Mouse (Mus musculus) stomach, embryonic 15.5 days (tissue): ENCODE measurements around the gene D17H6S53E. TPM values are rescaled to one million over a fixed set of nuclear protein-coding genes. Genes with fewer than 3 reads are reported as not detected.

Experiments used
- ATAC-seq: fragments of 200-750 bp; cut with Nextera tagmentation; 2 replicates; pipeline ENCODE4 v1.8.0; 2017; ENCODE audit warnings: low read depth, moderate number of reproducible peaks, moderate TSS enrichment; ENCODE audit not compliant: insufficient read depth, low FRiP score
- H3K27ac ChIP-seq: fragments of 300-500 bp; sonication (generic); 2 replicates; pipeline ENCODE4 v1.5.1; 2015; ENCODE audit warnings: mild to moderate bottlenecking, inconsistent platforms
- H3K27me3 ChIP-seq: fragments of 300-500 bp; sonication (generic); replicated peaks from 2 replicates; pipeline ENCODE4 v1.6.1; 2015; ENCODE audit warnings: inconsistent platforms
- H3K36me3 ChIP-seq: fragments of 300-500 bp; sonication (generic); 2 replicates; pipeline ENCODE4 v1.6.1; 2015; ENCODE audit warnings: inconsistent platforms
- H3K4me1 ChIP-seq: fragments of 300-500 bp; sonication (generic); 2 replicates; pipeline ENCODE4 v1.6.1; 2015; ENCODE audit warnings: inconsistent platforms
- H3K4me2 ChIP-seq: fragments of 300-500 bp; sonication (generic); 2 replicates; pipeline ENCODE4 v1.6.1; 2015; ENCODE audit warnings: mild to moderate bottlenecking, inconsistent platforms
- H3K4me3 ChIP-seq: fragments of 300-500 bp; sonication (generic); replicated peaks from 2 replicates; pipeline ENCODE4 v1.5.1; 2015; ENCODE audit warnings: inconsistent platforms
- H3K9ac ChIP-seq: fragments of 300-500 bp; sonication (generic); 2 replicates; pipeline ENCODE4 v1.6.1; 2015; ENCODE audit warnings: inconsistent platforms
- H3K9me3 ChIP-seq: fragments of 300-500 bp; sonication (generic); 2 replicates; pipeline ENCODE4 v1.6.1; 2016; ENCODE audit warnings: inconsistent platforms
- WGBS: fragments of 180-500 bp; shearing (Covaris S2); methylation state at CpG from one replicate; pipeline ENCODE4 v1.1.7; 2015; 5-methylcytosine and 5-hydroxymethylcytosine counted together
- polyA plus RNA-seq: library from polyadenylated mRNA; unstranded; fragments of >200 nt; fragmentation: Nextera tagmentation; extraction: Ambion mirVana; gene quantifications from 2 replicates; pipeline ENCODE4 v1.2.1, GENCODE M21; 2015

D17H6S53E gene
- polyA plus RNA-seq, 1 experiment from 2014 or later, result 12.2 TPM

DNA sequence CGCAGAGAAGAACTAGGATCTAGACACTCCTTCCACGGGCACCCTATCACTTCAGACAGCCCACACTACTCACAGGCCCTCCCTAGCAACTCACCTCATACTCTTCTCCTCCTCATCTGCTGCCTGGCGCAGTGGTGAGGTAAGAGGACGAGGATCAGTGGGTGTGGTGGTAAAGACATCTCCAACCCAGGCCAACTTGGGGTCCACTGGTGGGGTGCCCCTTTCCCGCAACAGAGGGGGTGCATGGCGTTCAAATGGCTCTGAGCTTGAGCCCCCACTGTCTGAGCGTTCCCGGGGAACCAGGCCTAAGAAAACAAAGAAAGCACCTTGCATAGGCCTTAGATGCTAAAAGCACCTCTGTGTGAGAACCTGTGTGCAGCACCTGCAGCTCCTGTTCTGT is 31.1 kb downstream of the D17H6S53E start:
- no peak overlapping the region for H3K4me3 ChIP-seq

DNA sequence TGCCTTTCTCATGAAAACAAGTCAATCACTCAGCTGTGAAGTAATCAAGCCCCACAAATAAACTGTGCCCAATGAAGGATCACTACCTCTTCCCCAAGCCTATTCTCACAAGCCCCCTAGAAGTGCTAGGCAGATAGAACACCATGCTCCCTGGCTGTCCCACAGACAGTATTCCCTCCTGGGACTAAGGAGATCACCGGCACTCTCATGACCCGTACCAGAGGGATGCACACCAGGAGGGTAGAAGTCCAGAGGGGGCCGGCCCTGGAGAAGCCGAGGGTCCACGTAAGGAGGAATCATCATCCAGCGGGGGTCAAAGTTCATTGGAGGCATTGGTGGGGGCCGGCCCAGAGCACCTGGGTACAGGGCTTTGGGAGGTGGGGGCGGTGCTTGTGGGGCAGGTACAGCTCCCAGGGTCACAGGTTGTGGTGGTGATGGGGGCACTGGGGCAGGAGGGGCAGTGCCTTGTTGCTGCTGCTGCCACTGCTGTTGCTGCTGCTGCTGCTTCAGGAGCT is 31.5 kb downstream of the D17H6S53E start:
- H3K27me3 ChIP-seq, result no peaks in the 10 kb centered on the region
- H3K4me3 ChIP-seq, result no peak overlapping the region
- H3K9me3 ChIP-seq, result no peaks in the 10 kb centered on the region
- H3K27ac ChIP-seq, result no peak overlapping the region
- 90% methylated on average over 8 of the region's 8 CpGs for WGBS
- H3K9ac ChIP-seq, result no peak overlapping the region
- H3K4me1 ChIP-seq, result peaks cover 4% of the 10 kb centered on the region
- ATAC-seq, result no peak
- no peak overlapping the region for H3K4me2 ChIP-seq
- peaks cover 93% of the 10 kb centered on the region for H3K36me3 ChIP-seq

More for the DNA sequence above, 31.1 kb downstream of the D17H6S53E start:
- H3K4me2 ChIP-seq, result no peak overlapping the region
- H3K27ac ChIP-seq, result no peak overlapping the region
- ATAC-seq, result no peak
- H3K4me1 ChIP-seq, result no peaks in the 10 kb centered on the region
- H3K9me3 ChIP-seq, result no peaks in the 10 kb centered on the region
- no peak overlapping the region for H3K9ac ChIP-seq
- H3K36me3 ChIP-seq, result peaks cover 98% of the 10 kb centered on the region
- 84% methylated on average over 8 of the region's 8 CpGs for WGBS
- no peaks in the 10 kb centered on the region for H3K27me3 ChIP-seq

DNA sequence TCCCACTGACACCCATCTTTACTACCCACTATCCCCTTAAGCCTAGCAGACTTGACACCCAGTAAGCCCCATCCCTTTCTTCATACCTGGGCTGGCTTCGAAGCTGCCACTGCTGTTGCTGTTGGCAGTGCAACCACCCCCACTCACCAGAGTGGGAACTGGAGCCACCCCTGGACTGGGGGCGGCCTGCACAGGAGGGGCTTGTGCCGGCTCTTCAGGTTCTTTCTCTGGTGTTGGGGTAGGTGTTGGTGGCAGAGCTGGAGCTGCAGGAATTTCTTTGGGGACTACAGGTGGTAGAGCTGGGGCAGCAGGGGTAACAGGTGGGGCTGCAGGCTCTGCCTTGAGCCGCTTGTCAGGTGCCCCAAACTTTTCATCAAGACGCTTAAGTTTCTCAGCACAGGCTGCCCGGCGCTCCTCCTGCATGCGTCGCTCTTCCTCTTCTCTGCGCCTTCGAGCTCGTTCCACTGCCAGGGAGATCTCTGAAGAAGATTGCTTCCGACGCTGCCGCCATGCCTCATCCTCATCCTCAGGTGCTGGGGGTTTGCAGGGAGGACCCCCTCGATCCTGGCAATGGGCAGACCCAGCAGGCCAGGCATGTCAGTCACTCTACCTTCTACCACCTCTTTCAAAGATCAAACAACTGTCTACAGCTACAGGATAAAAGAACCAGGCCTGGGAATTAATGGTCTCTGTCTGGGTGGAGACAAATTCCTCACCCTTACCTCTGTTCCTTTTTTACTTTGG is 32.8 kb downstream of the D17H6S53E start:
- H3K9ac ChIP-seq, result no peak overlapping the region
- no peaks in the 10 kb centered on the region for H3K9me3 ChIP-seq
- WGBS, result 92% methylated on average over 16 of the region's 16 CpGs
- no peak overlapping the region for H3K4me3 ChIP-seq
- peaks cover 4% of the 10 kb centered on the region for H3K4me1 ChIP-seq
- peaks cover 80% of the 10 kb centered on the region for H3K36me3 ChIP-seq
- no peak for ATAC-seq
- H3K27ac ChIP-seq, result no peak overlapping the region
- no peaks in the 10 kb centered on the region for H3K27me3 ChIP-seq
- no peak overlapping the region for H3K4me2 ChIP-seq

DNA sequence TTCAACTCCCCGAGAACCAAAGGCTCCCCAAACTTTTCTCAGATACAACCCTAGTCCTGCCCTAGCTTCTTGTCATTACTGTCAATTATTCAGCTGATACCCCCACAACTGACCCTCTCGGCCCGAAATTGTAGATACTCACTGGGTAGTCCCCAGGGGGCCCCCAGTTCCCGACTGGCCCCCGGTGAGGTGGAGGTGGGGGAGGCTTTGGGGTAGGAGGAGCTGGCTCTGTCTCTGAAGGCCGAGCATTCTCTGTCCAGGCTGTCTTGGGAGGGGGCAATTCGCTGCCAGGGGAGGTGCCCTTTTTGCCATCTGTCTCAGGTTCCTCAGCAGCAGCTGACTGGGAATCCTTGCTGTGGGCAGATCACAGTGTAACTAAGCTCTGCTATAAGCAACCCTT is 33.5 kb downstream of the D17H6S53E start:
- Histone ChIP-seq H3K36me3 (peaks cover 74% of the 10 kb centered on the region), H3K9ac (no peak overlapping the region), H3K27me3 (no peaks in the 10 kb centered on the region), H3K4me2 (no peak overlapping the region), H3K9me3 (no peaks in the 10 kb centered on the region), H3K27ac (no peak overlapping the region), H3K4me3 (no peak overlapping the region), H3K4me1 (peaks cover 4% of the 10 kb centered on the region)
- 91% methylated on average over 7 of the region's 7 CpGs for WGBS
- ATAC-seq, result no peak

DNA sequence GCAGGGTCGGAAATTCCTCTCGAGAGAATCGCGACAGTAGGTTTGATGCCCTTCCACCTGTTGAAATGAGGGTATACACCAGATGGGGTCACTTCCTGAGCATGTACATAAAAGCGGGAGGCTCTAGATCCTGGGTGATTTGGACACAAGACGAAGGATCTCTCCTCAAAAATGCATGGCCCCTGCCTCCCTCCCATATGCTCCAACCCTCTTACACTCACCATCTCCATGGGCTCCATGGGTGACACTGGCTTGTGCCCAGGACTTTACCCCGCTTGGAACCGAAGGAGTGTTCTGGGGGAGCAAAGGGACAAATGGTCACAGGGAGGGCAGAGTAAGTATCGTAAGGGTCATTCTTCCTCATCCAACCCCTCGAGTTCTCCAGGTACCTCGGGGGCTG is 35.2 kb downstream of the D17H6S53E start:
- H3K27ac ChIP-seq, result no peak overlapping the region
- no peak overlapping the region for H3K4me3 ChIP-seq
- no peak overlapping the region for H3K9ac ChIP-seq
- no peaks in the 10 kb centered on the region for H3K27me3 ChIP-seq
- peaks cover 12% of the 10 kb centered on the region for H3K4me1 ChIP-seq
- ATAC-seq, result no peak
- peaks cover 56% of the 10 kb centered on the region for H3K36me3 ChIP-seq
- no peak overlapping the region for H3K4me2 ChIP-seq
- H3K9me3 ChIP-seq, result no peaks in the 10 kb centered on the region
- WGBS, result 78% methylated on average over 11 of the region's 11 CpGs

DNA sequence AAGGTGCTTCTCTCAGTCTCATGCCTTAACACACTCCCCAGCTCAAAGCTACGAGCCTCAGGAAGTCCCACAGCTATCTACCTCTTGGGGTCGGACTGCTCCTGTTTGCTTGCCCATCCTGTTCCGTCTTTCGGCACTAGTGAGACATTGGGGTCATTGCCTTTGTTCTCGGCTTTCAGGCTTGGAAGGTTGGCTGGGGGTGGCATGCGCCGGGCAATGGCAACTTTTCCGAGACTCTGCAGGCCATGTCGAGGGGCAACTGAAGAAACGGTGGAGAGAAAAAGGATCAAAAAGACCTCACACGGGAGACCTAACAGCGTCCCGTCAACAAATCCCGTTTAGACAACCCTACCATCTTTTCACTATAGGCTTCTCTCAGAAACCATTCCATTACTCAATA is 35.9 kb downstream of the D17H6S53E start:
- H3K9me3 ChIP-seq, result no peaks in the 10 kb centered on the region
- no peak overlapping the region for H3K27ac ChIP-seq
- ATAC-seq, result no peak
- peaks cover 49% of the 10 kb centered on the region for H3K36me3 ChIP-seq
- H3K4me2 ChIP-seq, result peak overlapping the region; percentile 76; the same call in 1 of the 2 replicates
- H3K4me1 ChIP-seq, result peaks cover 16% of the 10 kb centered on the region
- peak overlapping the region; percentile 100 for H3K4me3 ChIP-seq
- 61% methylated on average over 14 of the region's 14 CpGs for WGBS
- no peak overlapping the region for H3K9ac ChIP-seq
- no peaks in the 10 kb centered on the region for H3K27me3 ChIP-seq

DNA sequence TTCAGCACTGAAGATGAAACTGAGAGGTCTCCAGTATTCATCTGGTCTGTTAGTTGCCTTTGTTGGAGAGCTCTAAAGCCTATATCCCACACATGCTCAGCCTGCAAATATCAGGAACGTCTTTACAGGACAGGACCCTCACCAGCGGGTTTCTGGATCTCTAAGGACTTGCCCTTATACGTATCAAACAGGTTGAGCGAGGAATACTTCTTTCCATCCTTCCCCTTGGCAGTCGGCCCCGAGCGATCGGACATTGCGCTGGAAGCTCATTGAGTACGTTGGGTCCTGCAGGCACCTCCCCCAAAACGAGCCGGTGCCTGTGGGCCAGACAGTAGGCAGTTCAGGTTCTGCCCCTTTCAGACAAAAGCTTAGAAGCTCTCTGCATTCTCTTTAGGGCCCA is 36.6 kb downstream of the D17H6S53E start:
- WGBS, result 32% methylated on average over 12 of the region's 12 CpGs
- no peaks in the 10 kb centered on the region for H3K27me3 ChIP-seq
- peak overlapping the region; percentile 100 for H3K4me3 ChIP-seq
- no peaks in the 10 kb centered on the region for H3K9me3 ChIP-seq
- H3K4me2 ChIP-seq, result peak overlapping the region; percentile 76
- H3K36me3 ChIP-seq, result peaks cover 43% of the 10 kb centered on the region
- peak overlapping the region; percentile 100; the same call in 1 of the 2 replicates for H3K9ac ChIP-seq
- ATAC-seq, result no peak
- peaks cover 16% of the 10 kb centered on the region for H3K4me1 ChIP-seq
- peak overlapping the region; percentile 0; the same call in 1 of the 2 replicates for H3K27ac ChIP-seq

DNA sequence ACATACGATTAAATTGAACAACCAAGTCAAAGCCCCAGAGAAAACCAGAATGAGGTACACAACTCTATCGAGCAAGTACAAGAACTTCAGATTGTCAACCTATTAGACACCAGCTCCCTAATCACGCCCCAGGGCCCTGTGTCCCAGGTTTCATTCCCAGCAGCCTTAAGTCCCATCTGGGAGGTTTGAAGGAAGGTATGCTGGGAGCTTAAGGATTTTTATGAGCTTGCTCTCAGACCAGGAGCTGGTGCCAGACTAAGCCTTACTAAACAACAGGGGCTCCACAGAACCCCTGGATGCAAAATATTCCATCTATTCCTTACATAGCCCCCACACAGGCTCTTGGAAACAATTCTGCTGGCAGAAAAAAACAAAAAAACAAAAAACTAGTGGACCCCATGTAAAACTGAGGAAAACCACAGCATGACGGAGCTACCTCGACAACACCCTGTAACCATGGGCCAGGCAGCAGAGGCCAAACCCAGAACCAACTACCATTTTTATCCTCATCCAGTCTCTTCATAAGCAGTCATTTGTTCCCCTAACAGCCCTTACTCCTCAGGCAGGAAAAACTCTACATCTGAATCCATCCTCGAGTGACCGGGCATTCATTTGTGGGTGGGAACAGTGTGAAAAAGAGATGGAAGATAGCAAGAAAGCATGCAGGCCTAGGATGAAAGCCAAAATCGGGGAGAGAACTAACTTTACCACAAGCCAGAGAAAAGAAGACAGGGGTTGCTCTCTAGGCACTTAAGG is 37.3 kb downstream of the D17H6S53E start:
- 8% methylated on average over 8 of the region's 8 CpGs for WGBS
- Histone ChIP-seq H3K9me3 (no peaks in the 10 kb centered on the region), H3K4me2 (peak overlapping the region; percentile 76), H3K27me3 (no peaks in the 10 kb centered on the region), H3K27ac (peak overlapping the region; percentile 94), H3K4me3 (peak overlapping the region; percentile 100), H3K36me3 (peaks cover 35% of the 10 kb centered on the region), H3K9ac (peak overlapping the region; percentile 100), H3K4me1 (peaks cover 16% of the 10 kb centered on the region)
- no peak for ATAC-seq

DNA sequence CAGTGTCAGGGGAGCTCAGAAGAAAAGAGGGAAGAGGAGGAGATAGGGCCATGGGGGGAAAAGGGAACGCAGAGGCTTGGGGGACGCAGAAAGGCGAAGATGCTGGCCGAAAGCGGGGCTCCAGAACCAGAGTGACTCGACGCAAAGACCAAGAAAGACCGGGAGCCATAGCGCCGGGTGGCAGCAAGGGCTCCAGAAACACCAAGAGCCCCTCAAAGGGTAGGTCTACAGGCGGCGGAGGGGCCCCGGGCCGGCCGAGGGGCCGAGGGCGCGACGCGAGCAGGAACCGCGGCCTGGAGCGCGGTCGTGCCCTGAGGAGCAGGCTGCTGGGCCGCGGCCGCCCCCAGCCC is 38.0 kb downstream of the D17H6S53E start:
- Histone ChIP-seq H3K4me3 (peak overlapping the region; percentile 100), H3K9ac (peak overlapping the region; percentile 100), H3K4me2 (peak overlapping the region; percentile 76), H3K27me3 (no peaks in the 10 kb centered on the region), H3K4me1 (peaks cover 16% of the 10 kb centered on the region), H3K9me3 (no peaks in the 10 kb centered on the region), H3K27ac (peak overlapping the region; percentile 94), H3K36me3 (peaks cover 29% of the 10 kb centered on the region)
- under 1% methylated on average over 28 of the region's 28 CpGs for WGBS
- no peak for ATAC-seq

DNA sequence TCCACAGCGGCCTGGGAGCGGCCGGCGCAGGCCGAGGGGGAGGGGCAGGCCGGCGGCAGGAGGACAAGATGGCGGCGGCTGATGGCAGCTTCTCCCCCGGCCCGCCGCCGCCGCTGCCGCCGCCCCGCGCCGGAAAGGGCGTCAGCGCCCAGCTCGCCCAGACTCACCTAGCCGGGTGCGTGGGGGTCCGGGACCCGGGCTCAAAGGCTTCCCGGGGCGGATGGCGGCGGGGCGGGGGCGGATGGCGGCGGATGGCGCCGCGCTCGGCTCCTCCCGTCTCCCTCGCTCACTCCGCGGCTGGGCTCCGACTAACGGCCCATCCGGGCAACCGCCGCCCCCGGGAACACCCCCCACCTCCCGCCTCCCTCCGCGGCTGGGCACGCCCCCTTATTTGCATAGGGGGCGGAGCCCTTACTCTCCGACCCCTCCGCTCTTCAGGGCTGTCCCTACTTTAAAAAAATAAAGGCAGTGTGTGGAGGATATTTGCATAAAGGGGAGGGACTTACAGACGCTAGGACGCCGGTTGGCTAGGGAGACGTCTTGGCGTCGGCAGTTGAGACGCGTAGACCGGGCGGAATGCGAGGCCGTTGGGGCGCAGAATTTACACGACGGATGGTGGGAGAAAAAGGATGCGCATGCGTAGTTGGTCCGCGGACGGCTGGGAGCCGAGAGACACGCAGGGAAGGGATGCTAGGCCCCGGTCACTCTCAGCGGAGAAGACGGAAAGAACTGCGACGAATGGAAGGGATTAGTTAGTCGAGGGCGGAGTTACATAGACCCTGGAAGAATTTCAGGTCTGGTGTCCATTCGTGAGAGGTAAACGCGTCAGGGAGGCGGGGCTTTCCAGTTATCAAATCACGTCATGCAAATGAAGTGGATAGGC is 38.6 kb downstream of the D17H6S53E start, which contains the start of gene Prrc2a:
Gene Prrc2a (minus strand): TSS at position 330 of the 883 bp plus-strand sequence.
- peak within 1 kb of the TSS; percentile 76 for H3K4me2 ChIP-seq
- H3K36me3 ChIP-seq, result peaks cover 23% of the 10 kb centered on the region
- H3K9me3 ChIP-seq, result no peaks in the 10 kb centered on the region
- peaks cover 16% of the 10 kb centered on the region for H3K4me1 ChIP-seq
- ATAC-seq, result peak; percentile 97
- H3K4me3 ChIP-seq, result peak within 1 kb of the TSS; percentile 100
- peak within 1 kb of the TSS; percentile 100 for H3K9ac ChIP-seq
- H3K27me3 ChIP-seq, result no peaks in the 10 kb centered on the region
- under 1% methylated on average over 73 of the region's 89 CpGs for WGBS
- peak within 1 kb of the TSS; percentile 100 for H3K27ac ChIP-seq

DNA sequence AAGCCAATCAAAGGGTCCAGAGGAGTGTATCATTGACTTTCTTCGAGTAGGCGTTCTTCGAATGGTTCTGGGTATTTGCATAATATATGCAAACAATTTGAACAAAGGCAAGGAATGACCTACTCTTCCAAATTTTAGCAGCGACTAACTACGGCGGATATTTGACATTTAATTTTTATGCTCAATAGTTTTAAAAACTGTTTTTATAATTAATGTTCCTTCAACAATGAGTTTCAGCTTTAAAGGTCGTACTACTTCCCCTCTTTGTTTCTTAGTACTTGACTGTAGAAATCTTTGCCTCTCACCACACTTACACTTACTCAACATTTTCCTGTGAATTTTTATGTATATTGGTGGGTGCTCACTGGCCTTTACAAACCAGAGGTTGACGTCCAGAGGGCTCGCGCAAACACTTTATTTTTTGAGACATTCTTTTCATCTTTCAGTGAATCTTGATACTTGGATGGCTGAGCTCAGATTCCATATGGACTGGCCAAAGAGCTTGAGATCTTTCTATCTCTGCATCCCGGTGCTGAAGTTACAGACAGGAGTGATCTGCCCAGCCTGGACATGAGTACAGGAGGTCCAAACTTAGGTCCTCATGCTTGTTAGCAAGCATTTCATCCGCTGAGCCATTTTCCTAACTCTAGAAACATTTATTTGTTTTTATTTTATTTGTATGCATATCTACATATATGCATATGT is 39.4 kb downstream of the D17H6S53E start:
- Histone ChIP-seq H3K9me3 (no peaks in the 10 kb centered on the region), H3K36me3 (peaks cover 15% of the 10 kb centered on the region), H3K27me3 (no peaks in the 10 kb centered on the region), H3K4me1 (peaks cover 16% of the 10 kb centered on the region), H3K4me3 (peak overlapping the region; percentile 100), H3K27ac (peak overlapping the region; percentile 100), H3K9ac (0 out of 2 replicates have a peak overlapping the region, but pooled peaks have one; percentile 17), H3K4me2 (peak overlapping the region; percentile 56)
- no peak for ATAC-seq
- 17% methylated on average over 12 of the region's 12 CpGs for WGBS
